Mouse (Mus musculus): Measurements from ENCODE around the gene Arhgef16.

DNA sequence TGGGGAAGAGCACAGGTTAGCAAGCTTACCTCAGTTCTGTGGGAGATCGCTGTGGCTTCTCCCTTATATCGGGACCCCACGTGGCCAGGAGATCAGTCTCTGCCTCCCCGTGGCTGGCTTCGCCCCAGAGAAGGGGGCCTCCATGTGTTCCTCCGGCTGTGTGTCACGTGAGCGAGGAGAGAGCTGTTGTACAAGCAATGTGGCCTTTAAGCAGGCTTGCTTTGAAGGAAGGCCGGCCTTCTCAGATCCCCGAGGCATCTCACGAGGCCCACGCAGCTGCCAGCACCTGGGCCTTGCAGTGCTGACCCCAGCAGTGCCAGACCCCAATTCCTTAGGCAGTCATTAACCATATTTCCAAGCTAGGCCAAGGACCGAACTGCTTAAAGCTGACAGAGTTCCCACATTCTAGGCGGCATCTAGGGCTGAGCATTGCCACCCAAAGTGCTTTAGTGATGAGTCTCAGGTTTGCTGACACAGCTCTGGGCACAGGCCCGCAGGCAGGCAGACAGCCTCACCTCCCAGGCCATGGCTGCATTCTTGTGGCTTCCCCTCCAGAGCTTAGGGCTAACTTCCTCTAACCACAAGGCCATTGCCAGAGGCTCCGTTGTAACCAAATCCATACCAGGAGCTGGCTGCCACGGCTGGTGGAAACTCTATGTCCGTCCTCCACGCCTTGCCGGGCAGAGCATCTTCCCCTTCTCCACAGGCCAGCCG lies 53.2 kb downstream of the Arhgef16 start:
- TF ChIP-seq POLR2A (IDR thresholded peaks at IDR 0.05; ENCODE audit: low read depth, low read length) (no peak), CTCF (IDR thresholded peaks at IDR 0.05; ENCODE audit: extremely low read depth, insufficient read depth, insufficient read length, insufficient replicate concordance) (no peak)

All from spleen, adult 2 months (tissue).